Comparison of ENCODE assay signal across 17 mouse cellular contexts in the genomic region with DNA sequence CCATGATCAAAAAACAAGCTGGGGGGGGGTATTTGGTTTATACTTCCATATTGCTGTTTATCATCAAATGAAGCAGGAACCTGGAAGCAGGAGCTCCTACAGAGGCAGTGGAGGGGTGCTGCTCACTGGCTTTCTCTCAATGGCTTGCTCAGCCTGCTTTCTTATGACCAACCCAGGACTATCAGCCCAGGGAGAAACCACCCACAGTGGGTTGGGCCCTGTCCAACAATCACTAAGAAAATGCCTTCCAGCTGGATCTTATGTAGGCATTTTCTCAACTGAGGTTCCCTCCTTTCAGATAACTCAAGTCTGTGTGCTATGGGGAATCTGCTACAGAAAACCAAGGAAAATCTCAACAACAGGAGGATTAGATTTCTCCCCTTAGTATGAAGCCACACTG.
"Had no signal": no experiment of that assay in that cellular context is flagged by ENCODE, and none has a peak within 500 bp of the region (broad histone marks: within the 10 kb centered on the region; RNA-seq: fewer than 3 reads in every experiment).

No protein-coding gene starts in this region.

- DNase-seq: liver, postnatal 0 days; lung, adult 2 months; lung, postnatal 10 days; lung, postnatal 36 days; right cerebral cortex, postnatal 14 days; thymus, adult 2 months; thymus, postnatal 25 days; thymus, postnatal 4 days had no signal

- H3K36me3 ChIP-seq: midbrain, embryonic 13.5 days; midbrain, embryonic 15.5 days; neural tube, embryonic 12.5 days had no signal

- H3K9ac ChIP-seq: liver, postnatal 0 days; lung, embryonic 15.5 days; midbrain, embryonic 13.5 days; midbrain, embryonic 15.5 days; neural tube, embryonic 12.5 days; stomach, embryonic 15.5 days had no signal

- H3K27ac ChIP-seq: lung, embryonic 15.5 days; macrophage; midbrain, embryonic 13.5 days; midbrain, embryonic 15.5 days; neural tube, embryonic 12.5 days; stomach, embryonic 15.5 days; stomach, postnatal 0 days had no signal

- H3K4me1 ChIP-seq: midbrain, embryonic 13.5 days; midbrain, embryonic 15.5 days; neural tube, embryonic 12.5 days; stomach, embryonic 15.5 days had no signal

- H3K27me3 ChIP-seq: lung, embryonic 15.5 days; megakaryocyte, embryonic 14.5 days; midbrain, embryonic 13.5 days; midbrain, embryonic 15.5 days; neural tube, embryonic 12.5 days; stomach, embryonic 15.5 days had no signal

- H3K4me3 ChIP-seq: lung, embryonic 15.5 days; megakaryocyte, embryonic 14.5 days; midbrain, embryonic 13.5 days; midbrain, embryonic 15.5 days; neural tube, embryonic 12.5 days; stomach, embryonic 15.5 days had no signal

- H3K4me2 ChIP-seq: lung, embryonic 15.5 days; midbrain, embryonic 11.5 days; midbrain, embryonic 13.5 days; midbrain, embryonic 15.5 days; neural tube, embryonic 12.5 days; stomach, embryonic 15.5 days had no signal

- ATAC-seq: liver, postnatal 0 days; midbrain, embryonic 13.5 days; midbrain, embryonic 15.5 days had no signal

- H3K9me3 ChIP-seq: megakaryocyte, embryonic 14.5 days; midbrain, embryonic 13.5 days; midbrain, embryonic 15.5 days; neural tube, embryonic 12.5 days; stomach, embryonic 15.5 days had no signal
